ENCODE assay signal across 9 mouse cellular contexts in the genomic region with DNA sequence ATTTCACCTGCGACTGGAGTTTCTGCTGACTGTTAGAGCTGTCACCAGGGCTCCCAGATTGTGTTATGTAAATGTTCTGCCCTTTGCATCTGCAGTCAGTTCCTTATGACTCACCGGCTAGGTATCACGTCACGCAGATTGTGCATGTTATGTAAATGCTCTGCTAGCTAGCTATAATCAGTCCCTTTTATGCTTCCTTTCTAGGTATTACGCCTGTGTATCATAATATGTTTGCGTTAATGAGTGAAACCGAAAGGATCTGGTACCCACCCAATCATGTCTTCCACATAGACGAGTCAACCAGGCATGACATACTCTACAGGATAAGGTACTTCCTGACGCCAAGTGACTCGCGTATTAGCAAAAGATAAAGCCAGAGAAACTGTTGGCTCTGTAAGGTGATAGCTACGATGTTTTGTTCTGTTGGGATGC. TPM values are rescaled to one million over a fixed set of nuclear protein-coding genes. Genes with fewer than 3 reads are reported as not detected.
DNase-seq lines count a peak whose midpoint lies in the region; ATAC-seq and TF ChIP-seq lines count a peak whose summit lies in the region.
"Had no signal": no experiment of that assay in that cellular context is flagged by ENCODE, and none has a peak within 500 bp of the region (broad histone marks: within the 10 kb centered on the region; RNA-seq: fewer than 3 reads in every experiment).

No protein-coding gene starts in this region.

- no peak for TF ChIP-seq POLR2A in myocyte (IDR thresholded peaks at IDR 0.05; ENCODE audit: insufficient read length, low read depth)

- intact Hi-C loops in gastrocnemius, postnatal 36 days (cut with DNase I): no loop called here

- DNase-seq in gastrocnemius, adult 18-20 months (ENCODE audit: low spot score): peak; percentile 60
- DNase-seq in gastrocnemius, postnatal 36 days: no peak
- DNase-seq in spleen, adult 12 weeks (ENCODE audit: low spot score): peak; percentile 33
- DNase-seq in spleen, postnatal 36 days (ENCODE audit: low spot score in 2 of 2): no peak
- DNase-seq in limb, embryonic 10.5 days (ENCODE audit: low spot score): no peak

- 43% methylated on average over 12 of the region's 12 CpGs for WGBS in heart, embryonic 11.5 days (ENCODE audit: insufficient replicate concordance)
- 90% methylated on average over 12 of the region's 12 CpGs for WGBS in limb, embryonic 10.5 days
- 85% methylated on average over 12 of the region's 12 CpGs for WGBS in forebrain, embryonic 12.5 days

- H3K9ac ChIP-seq in heart, embryonic 11.5 days (ENCODE audit: low read depth, low read length): no peak overlapping the region
- no peak overlapping the region for H3K9ac ChIP-seq in forebrain, embryonic 12.5 days

- H3K79me2 ChIP-seq in myocyte (ENCODE audit: control insufficient read depth, insufficient read depth): no peaks in the 10 kb centered on the region

- peaks cover 6% of the 10 kb centered on the region for H3K4me1 ChIP-seq in heart, embryonic 11.5 days (ENCODE audit: control insufficient read depth, insufficient read depth, low read length)
- no peaks in the 10 kb centered on the region for H3K4me1 ChIP-seq in limb, embryonic 10.5 days
- H3K4me1 ChIP-seq in forebrain, embryonic 12.5 days: peaks cover 6% of the 10 kb centered on the region; the same call in 1 of the 2 replicates

- no peaks in the 10 kb centered on the region for H3K9me3 ChIP-seq in heart, embryonic 11.5 days (replicated peaks; ENCODE audit: control insufficient read depth, low read length)
- H3K9me3 ChIP-seq in limb, embryonic 10.5 days (replicated peaks): no peaks in the 10 kb centered on the region
- no peaks in the 10 kb centered on the region for H3K9me3 ChIP-seq in forebrain, embryonic 12.5 days
- H3K9me3 ChIP-seq: G1E had no signal

- no peaks in the 10 kb centered on the region for H3K27me3 ChIP-seq in heart, embryonic 11.5 days (ENCODE audit: control insufficient read depth, insufficient read depth, low read length)
- no peaks in the 10 kb centered on the region for H3K27me3 ChIP-seq in myocyte (ENCODE audit: control insufficient read depth, insufficient read depth, insufficient read length)
- no peaks in the 10 kb centered on the region for H3K27me3 ChIP-seq in limb, embryonic 10.5 days (ENCODE audit: low read depth, poor library complexity, severe bottlenecking)
- no peaks in the 10 kb centered on the region for H3K27me3 ChIP-seq in forebrain, embryonic 12.5 days

- no peaks in the 10 kb centered on the region for H3K36me3 ChIP-seq in heart, embryonic 11.5 days (ENCODE audit: control insufficient read depth, insufficient read depth, low read length)
- no peaks in the 10 kb centered on the region for H3K36me3 ChIP-seq in myocyte (ENCODE audit: control insufficient read depth, insufficient read depth)
- 0 out of 2 replicates have a peak, but pooled peaks cover 5% of the 10 kb centered on the region for H3K36me3 ChIP-seq in limb, embryonic 10.5 days
- no peaks in the 10 kb centered on the region for H3K36me3 ChIP-seq in forebrain, embryonic 12.5 days (replicated peaks)

- H3K27ac ChIP-seq in heart, embryonic 11.5 days (ENCODE audit: low read depth, low read length): no peak overlapping the region
- no peak overlapping the region for H3K27ac ChIP-seq in limb, embryonic 10.5 days
- H3K27ac ChIP-seq in forebrain, embryonic 12.5 days: no peak overlapping the region

- H3ac ChIP-seq in myocyte (ENCODE audit: control insufficient read depth, insufficient read length): no peak overlapping the region

- no peak for ATAC-seq in heart, embryonic 11.5 days (replicated peaks; ENCODE audit: insufficient number of reproducible peaks, low FRiP score, low TSS enrichment)
- ATAC-seq in forebrain, embryonic 12.5 days (ENCODE audit: low FRiP score): no peak

- peak overlapping the region; percentile 38; the same call in 1 of the 2 replicates for H3K4me2 ChIP-seq in heart, embryonic 11.5 days
- peak overlapping the region; percentile 46 for H3K4me2 ChIP-seq in myocyte (ENCODE audit: low read depth)
- no peak overlapping the region for H3K4me2 ChIP-seq in forebrain, embryonic 12.5 days

- H3K4me3 ChIP-seq in heart, embryonic 11.5 days (ENCODE audit: low read depth, low read length): no peak overlapping the region
- H3K4me3 ChIP-seq in myocyte: no peak overlapping the region
- H3K4me3 ChIP-seq in limb, embryonic 10.5 days: no peak overlapping the region
- no peak overlapping the region for H3K4me3 ChIP-seq in forebrain, embryonic 12.5 days (replicated peaks)

TF ChIP-seq in myocyte, 11 proteins besides CTCF, POLR2A, EP300 and RAD21:
- TF ChIP-seq SRF (IDR thresholded peaks at IDR 0.05; ENCODE audit: control insufficient read depth, insufficient read length, low read depth) (no peak), CEBPB (IDR thresholded peaks at IDR 0.05; ENCODE audit: insufficient read depth, poor library complexity, severe bottlenecking) (no peak)

RNA-seq across cellular contexts. Expression of a gene that starts 19.5 kb away (rescaled TPM):
- total RNA-seq in gastrocnemius, adult 18-20 months (2021): 10 to 100 TPM; 20.0 to 24.5 TPM
- total RNA-seq in gastrocnemius, postnatal 36 days (2021): 10 to 100 TPM; 29.5 to 30.6 TPM
- 9.8 and 10.4 TPM in 2 replicates for polyA plus RNA-seq in heart, embryonic 11.5 days (2014; fragmentation: Nextera tagmentation; extraction: Ambion mirVana)
- 3.3 TPM for polyA plus RNA-seq in myocyte (2012; fragmentation: generic; extraction: Trizol)
- polyA plus RNA-seq in limb, embryonic 10.5 days (2016; fragmentation: Nextera tagmentation; extraction: Ambion mirVana): 5.4 and 8.0 TPM in 2 replicates
- 16.1 and 16.6 TPM in 2 replicates for polyA plus RNA-seq in forebrain, embryonic 12.5 days (2016; fragmentation: Nextera tagmentation; extraction: Ambion mirVana)

RNA-seq across cellular contexts. Expression of a gene that starts 54.0 kb away (rescaled TPM):
- total RNA-seq in gastrocnemius, adult 18-20 months (2021): not detected
- not detected for total RNA-seq in gastrocnemius, postnatal 36 days (2021)
- 5.5 and 6.6 TPM in 2 replicates for polyA plus RNA-seq in heart, embryonic 11.5 days (2014; fragmentation: Nextera tagmentation; extraction: Ambion mirVana)
- 1.9 TPM for polyA plus RNA-seq in myocyte (2012; fragmentation: generic; extraction: Trizol)
- polyA plus RNA-seq in limb, embryonic 10.5 days (2016; fragmentation: Nextera tagmentation; extraction: Ambion mirVana): 4.1 and 4.9 TPM in 2 replicates
- polyA plus RNA-seq in forebrain, embryonic 12.5 days (2016; fragmentation: Nextera tagmentation; extraction: Ambion mirVana): 5.3 TPM in 2 replicates

Comparison
In these comparisons a context has a peak if more than half of its experiments do, and no peak if none do; other contexts are left out.
1. DNase-seq: peak in gastrocnemius, adult 18-20 months (single experiment) and spleen, adult 12 weeks (single experiment); none in gastrocnemius, postnatal 36 days (0 of 2), spleen, postnatal 36 days (0 of 2) and limb, embryonic 10.5 days (single experiment).